Mouse (Mus musculus): ENCODE results near the gene Tmem202.

GRCm38 (mm10) chr9:59526727-59527126, 12.9 kb downstream of the Tmem202 start:
- no peak for TF ChIP-seq CTCF (IDR thresholded peaks at IDR 0.05; ENCODE audit: control insufficient read depth, insufficient read depth, insufficient read length)
- TF ChIP-seq USF1 (IDR thresholded peaks at IDR 0.05; ENCODE audit: low read depth): no peak
- TF ChIP-seq MAX (IDR thresholded peaks at IDR 0.05): no peak
- TF ChIP-seq MYOG (IDR thresholded peaks at IDR 0.05; ENCODE audit: control insufficient read depth, extremely low read depth, insufficient read length): no peak
- TF ChIP-seq MYOD1 (IDR thresholded peaks at IDR 0.05; ENCODE audit: control insufficient read depth, insufficient read length, low read depth): no peak
- TF ChIP-seq CEBPB (IDR thresholded peaks at IDR 0.05; ENCODE audit: low read depth): no peak
